Mouse (Mus musculus) bone marrow, adult 2 months (tissue): ENCODE data around the gene B3gnt3. TPM values are rescaled to one million over a fixed set of nuclear protein-coding genes. Genes with fewer than 3 reads are reported as not detected.
"Not testable (repeated sequence)": the region's sequence is repeated elsewhere in the genome, so short reads cannot be mapped to it uniquely, and the experiment has no call there.

Experiments used
- H3K27ac ChIP-seq: fragments of 200-500 bp; 2 replicates; pipeline ENCODE4 v1.5.1; 2012; ENCODE audit warnings: low read depth, mild to moderate bottlenecking, control low read depth, inconsistent platforms, low read length; ENCODE audit not compliant: control insufficient read depth, poor library complexity, insufficient read depth
- H3K4me1 ChIP-seq: fragments of 200-500 bp; 2 replicates; pipeline ENCODE4 v1.6.1; 2011; ENCODE audit warnings: low read length; ENCODE audit not compliant: control insufficient read depth, insufficient read depth
- H3K4me3 ChIP-seq: fragments of 200-500 bp; replicated peaks from 2 replicates; pipeline ENCODE3; 2011; ENCODE audit warnings: mild to moderate bottlenecking, low read depth, low read length, control low read depth; ENCODE audit not compliant: control insufficient read depth
- CTCF ChIP-seq: fragments of 200-500 bp; IDR thresholded peaks from 2 replicates; pipeline ENCODE4 v1.5.1; 2011; ENCODE audit warnings: low read length, control low read depth; ENCODE audit not compliant: control insufficient read depth, insufficient read depth
- POLR2A ChIP-seq: fragments of 200-500 bp; IDR thresholded peaks from 2 replicates; pipeline ENCODE4 v1.6.1; 2011; ENCODE audit warnings: low read depth, mild to moderate bottlenecking, control low read depth, low read length, borderline replicate concordance; ENCODE audit not compliant: control insufficient read depth
- WGBS: fragments of 180-500 bp; shearing (Covaris S2); methylation state at CpG from one replicate; pipeline ENCODE4 v1.1.7; 2018; 5-methylcytosine and 5-hydroxymethylcytosine counted together
- polyA plus RNA-seq: library from polyadenylated mRNA; stranded (reverse); fragments of >200 nt; gene quantifications from 2 replicates; pipeline ENCODE4 v1.2.4, GENCODE M21; 2011; ENCODE audit warnings: low replicate concordance; ENCODE audit not compliant: missing spikeins, insufficient read depth, insufficient read length

Gene B3gnt3
- polyA plus RNA-seq, 1 experiment = 2.3 TPM

DNA sequence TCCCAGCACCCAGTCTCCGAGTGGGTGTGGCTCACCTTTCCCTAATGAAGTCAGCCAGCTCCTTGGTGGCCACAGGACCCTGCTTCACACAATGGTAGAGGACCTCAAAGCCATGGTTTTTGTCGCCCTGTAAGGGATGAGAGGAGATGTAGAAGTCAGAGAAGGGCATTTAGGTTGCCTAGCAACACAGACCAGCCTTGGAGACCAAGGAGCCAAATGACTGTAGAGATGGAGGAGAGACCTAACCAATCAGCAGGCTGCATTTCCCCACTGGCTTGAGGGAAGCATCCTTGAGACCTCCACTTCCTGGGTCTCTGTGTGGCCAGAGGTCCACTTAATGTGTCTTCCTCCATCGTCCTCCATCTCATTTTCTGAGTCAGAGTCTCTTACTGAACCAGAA lies 16.7 kb upstream of the B3gnt3 start:
- TF ChIP-seq CTCF (no peak), POLR2A (no peak)
- peaks cover 6% of the 10 kb centered on the region for H3K4me1 ChIP-seq
- no peak overlapping the region for H3K27ac ChIP-seq
- 76% methylated on average over 3 of the region's 3 CpGs for WGBS
- no peak overlapping the region for H3K4me3 ChIP-seq

DNA sequence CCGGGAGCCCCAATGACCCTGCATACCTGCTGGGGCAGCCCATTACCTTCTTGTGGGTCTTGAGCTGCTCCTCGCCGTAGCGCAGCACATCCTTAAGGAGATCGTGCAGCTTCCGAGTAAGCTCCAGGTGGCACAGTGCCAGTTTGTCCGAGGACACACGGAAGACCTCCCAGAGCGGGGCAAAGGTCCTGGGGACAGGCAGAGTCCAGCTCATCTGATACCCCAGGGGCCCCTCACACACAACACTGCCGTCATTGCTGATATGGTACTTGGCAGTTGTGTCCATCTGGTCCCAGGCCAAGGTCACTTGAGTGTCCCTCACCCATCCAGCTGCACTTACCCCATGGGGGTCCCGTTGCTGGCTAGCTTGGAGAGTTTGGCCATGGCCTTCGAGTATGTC lies 15.5 kb upstream of the B3gnt3 start:
- Histone ChIP-seq H3K27ac (no peak overlapping the region), H3K4me3 (no peak overlapping the region), H3K4me1 (peaks cover 4% of the 10 kb centered on the region)
- WGBS = 96% methylated on average over 12 of the region's 12 CpGs
- TF ChIP-seq CTCF (no peak), POLR2A (no peak)

DNA sequence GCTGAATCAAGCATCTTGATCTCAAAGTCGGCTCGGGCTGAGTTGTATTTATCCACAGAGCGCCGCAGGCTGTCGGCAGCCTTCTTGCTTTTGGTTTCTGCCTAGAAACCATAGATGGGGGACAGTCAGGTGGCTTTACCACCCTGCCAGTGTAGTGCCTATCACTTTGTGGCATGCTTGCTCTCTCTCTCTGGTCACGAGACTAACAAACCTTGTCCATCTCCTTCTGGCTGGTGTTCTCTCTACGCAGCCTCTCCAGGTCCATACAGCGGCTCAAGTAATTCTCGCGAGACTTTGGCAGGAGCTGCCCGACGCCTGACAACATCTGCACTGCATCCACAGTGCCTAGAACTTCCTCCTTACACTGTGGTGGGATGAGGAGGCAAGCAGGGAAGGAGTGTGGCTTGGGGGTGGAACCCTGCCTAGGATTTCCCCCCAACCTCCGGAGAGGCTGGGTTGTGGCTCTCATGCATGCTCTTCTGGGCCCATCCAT lies 15.0 kb upstream of the B3gnt3 start:
- H3K4me1 ChIP-seq = peaks cover 4% of the 10 kb centered on the region
- H3K27ac ChIP-seq = no peak overlapping the region
- H3K4me3 ChIP-seq = no peak overlapping the region
- no peak for TF ChIP-seq CTCF
- no peak for TF ChIP-seq POLR2A
- 91% methylated on average over 13 of the region's 13 CpGs for WGBS

DNA sequence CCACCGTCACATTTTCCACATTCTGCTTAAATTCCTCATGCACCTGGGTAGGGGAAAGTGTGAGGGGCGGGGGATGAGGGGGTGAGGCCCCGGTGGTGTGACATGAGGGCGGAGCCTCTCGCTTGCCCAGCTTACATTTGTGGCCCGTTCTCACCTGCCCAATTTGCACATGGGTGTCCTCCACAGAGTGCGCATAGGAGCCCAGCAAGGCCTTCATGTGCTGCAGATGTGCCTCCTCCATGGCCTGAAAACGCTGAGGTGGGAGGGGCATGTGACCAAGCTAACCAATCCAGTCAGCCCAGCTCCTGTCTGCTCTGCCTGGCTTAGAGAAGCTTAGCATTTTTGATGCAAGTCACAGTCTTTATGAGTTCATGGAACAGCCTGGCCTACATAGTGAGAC lies 13.9 kb upstream of the B3gnt3 start:
- no peak overlapping the region for H3K27ac ChIP-seq
- no peak overlapping the region for H3K4me3 ChIP-seq
- peaks cover 3% of the 10 kb centered on the region for H3K4me1 ChIP-seq
- 80% methylated on average over 8 of the region's 8 CpGs for WGBS
- TF ChIP-seq POLR2A = no peak
- TF ChIP-seq CTCF = no peak

DNA sequence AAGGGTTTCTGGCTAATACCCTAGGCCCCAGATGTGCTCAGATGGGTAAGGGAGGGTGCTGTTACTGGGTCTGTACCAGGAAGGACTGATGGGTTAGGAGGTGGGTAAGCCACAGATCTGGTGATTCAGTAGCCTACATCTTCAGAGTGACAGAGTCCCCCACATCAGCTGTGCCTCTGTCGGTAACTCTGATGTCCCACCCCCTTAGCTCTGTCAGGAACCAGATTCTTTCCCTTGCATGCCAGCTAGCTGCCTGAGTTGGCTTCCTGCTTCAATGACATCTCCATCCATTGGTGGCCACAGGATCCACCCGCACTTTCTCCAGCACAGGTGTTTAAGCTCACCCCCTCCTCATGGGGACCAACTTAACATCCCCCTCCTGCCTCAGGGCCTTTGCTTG lies 10.0 kb upstream of the B3gnt3 start:
- H3K27ac ChIP-seq = no peak overlapping the region
- no peak overlapping the region for H3K4me3 ChIP-seq
- TF ChIP-seq CTCF (no peak), POLR2A (no peak)
- no peaks in the 10 kb centered on the region for H3K4me1 ChIP-seq
- 84% methylated on average over 2 of the region's 2 CpGs for WGBS

DNA sequence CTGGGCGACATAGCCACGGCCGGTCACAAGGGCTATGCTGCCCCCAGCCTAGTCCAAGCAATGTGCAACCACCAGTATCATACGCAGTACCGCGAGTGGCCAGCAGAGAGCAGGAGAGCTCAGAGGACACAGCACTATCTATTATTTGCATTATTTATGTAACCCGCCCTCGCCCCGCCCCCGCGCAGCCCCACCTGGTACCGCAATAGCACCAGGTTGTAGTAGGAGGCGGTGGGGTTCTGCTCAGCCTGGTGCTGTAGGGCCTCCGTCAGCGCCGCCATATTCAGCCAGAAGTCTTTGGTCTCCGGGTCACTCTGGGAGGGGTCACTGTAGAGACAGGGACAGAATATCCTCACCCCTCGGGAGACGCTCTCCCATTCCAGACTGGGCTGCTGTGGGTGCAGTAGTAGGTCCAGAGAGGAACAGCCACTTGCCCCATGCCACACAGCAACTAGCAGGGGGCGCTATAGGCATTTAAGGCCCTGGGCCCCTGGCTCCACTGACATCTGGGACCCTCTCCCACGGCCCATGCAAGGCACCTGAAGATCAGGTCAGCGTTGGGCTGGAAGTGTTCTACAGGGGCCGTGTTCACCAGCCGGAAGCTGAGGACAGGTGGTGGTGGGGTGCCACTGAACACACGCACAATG lies 8.3 kb upstream of the B3gnt3 start:
- Histone ChIP-seq H3K4me3 (no peak overlapping the region), H3K27ac (no peak overlapping the region), H3K4me1 (no peaks in the 10 kb centered on the region)
- TF ChIP-seq CTCF (peak; percentile 84), POLR2A (no peak; the same call in 1 of the 2 replicates)
- WGBS = 62% methylated on average over 25 of the region's 25 CpGs

DNA sequence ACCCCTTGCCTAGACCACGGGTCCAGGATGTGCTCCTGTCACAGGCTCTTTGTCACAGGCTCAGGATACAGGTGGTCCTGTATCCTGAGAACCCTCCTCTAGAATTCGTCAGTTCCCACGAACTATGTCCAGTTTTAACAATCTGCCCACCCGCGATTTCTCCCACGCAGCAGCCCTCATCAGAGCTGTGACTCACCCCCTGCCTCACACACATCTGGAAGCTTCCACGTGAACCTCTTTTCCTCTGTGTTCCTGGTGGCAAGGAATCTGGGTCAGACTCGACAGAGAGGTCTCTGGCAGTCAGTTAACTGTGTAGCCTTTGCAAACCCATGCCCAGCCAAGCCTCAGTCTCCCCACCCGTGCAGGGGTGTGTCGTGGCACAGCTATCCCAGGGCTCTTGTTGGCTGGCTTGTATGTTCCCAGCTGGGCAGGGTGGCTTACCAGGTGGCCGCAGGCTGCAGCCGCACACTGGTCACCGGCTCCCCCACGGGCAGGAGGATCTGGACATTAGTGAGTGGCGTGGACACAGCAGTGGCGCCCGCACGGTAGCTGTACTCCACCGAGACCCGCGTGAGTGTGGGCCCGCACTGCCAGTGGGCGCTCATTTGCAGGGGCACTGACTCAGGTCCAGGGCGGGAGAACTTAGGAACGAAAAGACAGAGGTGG lies 7.7 kb upstream of the B3gnt3 start:
- WGBS = 85% methylated on average over 25 of the region's 25 CpGs

DNA sequence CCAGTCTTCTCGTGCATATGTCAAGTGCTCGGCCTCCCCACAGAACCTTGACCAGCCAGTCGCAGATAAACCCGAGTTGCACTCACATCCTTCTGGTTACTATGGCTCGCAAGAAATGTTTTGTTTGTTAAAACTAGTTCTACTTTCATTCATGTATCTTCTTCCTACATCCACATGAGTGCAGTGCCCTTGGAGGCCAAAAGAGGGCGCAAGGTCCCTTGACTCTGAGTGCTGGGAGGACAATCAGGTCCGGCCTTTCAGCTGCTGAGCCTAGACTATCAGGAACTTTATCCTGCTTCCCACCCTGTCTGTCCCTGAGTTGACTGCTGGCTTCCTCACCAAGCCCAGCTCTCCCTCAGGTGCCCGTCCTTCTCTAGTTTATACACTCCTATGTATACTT lies 6.3 kb upstream of the B3gnt3 start:
- no peak overlapping the region for H3K27ac ChIP-seq
- H3K4me3 ChIP-seq = no peak overlapping the region
- no peaks in the 10 kb centered on the region for H3K4me1 ChIP-seq
- 57% methylated on average over 8 of the region's 8 CpGs for WGBS
- TF ChIP-seq CTCF = peak; percentile 90
- TF ChIP-seq POLR2A = no peak

More for the DNA sequence above, 7.7 kb upstream of the B3gnt3 start:
- TF ChIP-seq CTCF = no peak
- no peak for TF ChIP-seq POLR2A
- Histone ChIP-seq H3K4me1 (no peaks in the 10 kb centered on the region), H3K4me3 (no peak overlapping the region), H3K27ac (no peak overlapping the region)

DNA sequence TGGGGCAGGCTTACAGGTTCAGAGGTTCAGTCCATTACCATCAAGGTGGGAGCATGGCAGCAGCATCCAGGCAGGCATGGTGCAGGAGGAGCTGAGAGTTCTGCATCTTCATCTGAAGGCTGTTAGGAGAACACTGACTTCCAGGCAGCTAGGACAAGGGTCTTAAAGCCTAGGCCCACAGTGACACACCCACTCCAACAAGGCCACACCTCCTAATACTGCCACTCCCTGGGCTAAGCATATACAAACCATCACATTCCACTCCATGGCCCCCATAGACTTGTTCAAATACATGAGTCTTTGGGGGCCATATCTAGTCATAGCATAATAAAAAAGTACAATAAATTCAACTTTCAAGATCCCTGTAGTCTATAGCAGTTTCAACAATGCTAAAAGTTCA lies 1.8 kb upstream of the B3gnt3 start:
- not testable (repeated sequence) for H3K4me3 ChIP-seq, H3K4me1 ChIP-seq
- H3K27ac ChIP-seq = peak overlapping the region; percentile 43; the same call in 1 of the 2 replicates
